Mouse (Mus musculus) liver, embryonic 14.5 days (tissue): ENCODE results near the gene Gzf1.

ENCODE experiments used
- CTCF ChIP-seq: IDR thresholded peaks from 2 replicates; pipeline ENCODE4 v1.5.1; 2016; ENCODE audit warnings: antibody characterized with exemption, low read depth, control low read depth
- EP300 ChIP-seq: IDR thresholded peaks from 2 replicates; pipeline ENCODE4 v1.6.1; 2016; ENCODE audit warnings: antibody characterized with exemption, low read depth

DNA sequence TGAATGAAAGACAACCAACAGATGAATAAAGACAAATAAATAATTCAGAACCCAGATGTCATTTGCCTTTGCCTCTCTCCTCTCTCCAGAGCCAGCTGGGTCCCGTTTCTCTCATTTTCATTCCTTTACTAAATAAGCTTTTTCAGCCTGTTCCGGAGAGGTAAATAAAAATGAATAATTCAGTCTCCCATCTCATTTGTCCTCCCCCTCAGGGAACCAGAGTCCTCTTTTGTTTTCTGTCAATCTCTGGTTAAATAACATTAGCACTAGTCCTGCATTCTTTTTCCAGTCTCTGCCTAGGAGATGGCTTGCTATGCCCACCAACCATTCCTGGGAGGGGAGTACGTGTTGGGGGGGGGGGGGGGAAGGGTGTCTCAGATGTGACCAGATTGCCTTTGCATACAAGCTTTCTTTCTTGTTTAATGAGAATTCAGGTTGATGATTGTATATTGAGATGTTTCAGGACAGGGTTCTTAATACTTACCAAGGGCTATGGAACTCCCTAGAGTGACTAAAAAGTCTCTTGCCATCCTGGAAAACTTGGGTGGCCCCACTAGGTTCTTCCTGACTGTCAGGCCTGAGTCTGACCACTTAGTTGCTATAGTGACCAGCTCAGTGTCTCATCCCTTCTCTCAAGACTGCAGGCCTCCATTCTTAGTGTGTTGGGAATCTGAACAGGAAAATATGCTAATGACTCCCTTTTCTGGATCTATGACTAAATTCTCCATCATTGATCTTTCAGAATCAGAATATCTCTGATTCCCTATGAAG, 30.1 kb upstream of the Gzf1 start:
- TF ChIP-seq EP300: no peak
- no peak for TF ChIP-seq CTCF
